Mouse (Mus musculus): ENCODE results near the gene Ppy. TPM values are rescaled to one million over a fixed set of nuclear protein-coding genes. Genes with fewer than 3 reads are reported as not detected.

Gene Ppy
- total and polyA plus RNA-seq, 2 experiments from 2014 or later, result not detected

- Histone ChIP-seq H3K9ac (replicated peaks; ENCODE audit: low read depth, low read length) (no peak overlapping the region), H3K27ac (ENCODE audit: low read depth) (no peak overlapping the region), H3K9me3 (replicated peaks; ENCODE audit: control insufficient read depth, low read length) (no peaks in the 10 kb centered on the region), H3K4me2 (ENCODE audit: low read depth, low read length) (peak overlapping the region; percentile 57), H3K36me3 (replicated peaks; ENCODE audit: control insufficient read depth, insufficient read depth, low read length) (no peaks in the 10 kb centered on the region), H3K4me1 (ENCODE audit: control insufficient read depth, insufficient read depth) (peaks cover 9% of the 10 kb centered on the region), H3K4me3 (ENCODE audit: low read depth, low read length) (peak overlapping the region; percentile 35), H3K27me3 (ENCODE audit: control insufficient read depth, insufficient read depth, low read length) (no peaks in the 10 kb centered on the region)
- TF ChIP-seq EP300 (IDR thresholded peaks at IDR 0.05; ENCODE audit: low read depth) (no peak), CTCF (IDR thresholded peaks at IDR 0.05; ENCODE audit: low read depth) (no peak)
- 1% methylated on average over 18 of the region's 18 CpGs for WGBS
- peak; percentile 69 for ATAC-seq (ENCODE audit: insufficient read depth, low read depth)
- DNase-seq (ENCODE audit: low spot score), result peak; percentile 39
Measured at GRCm38 (mm10) chr11:102082322-102082721, 18.8 kb downstream of the Ppy start.

- H3K27me3 ChIP-seq (ENCODE audit: control insufficient read depth, insufficient read depth, low read length), result no peaks in the 10 kb centered on the region
- no peak for TF ChIP-seq CTCF (IDR thresholded peaks at IDR 0.05; ENCODE audit: low read depth)
- no peak for TF ChIP-seq EP300 (IDR thresholded peaks at IDR 0.05; ENCODE audit: low read depth)
- H3K27ac ChIP-seq (ENCODE audit: low read depth), result no peak overlapping the region
- no peak overlapping the region for H3K9ac ChIP-seq (replicated peaks; ENCODE audit: low read depth, low read length)
- DNase-seq (ENCODE audit: low spot score) (no peak), ATAC-seq (ENCODE audit: insufficient read depth, low read depth) (no peak)
- H3K36me3 ChIP-seq (replicated peaks; ENCODE audit: control insufficient read depth, insufficient read depth, low read length), result no peaks in the 10 kb centered on the region
- 82% methylated on average over 14 of the region's 14 CpGs for WGBS
- no peak overlapping the region for H3K4me2 ChIP-seq (ENCODE audit: low read depth, low read length)
- H3K9me3 ChIP-seq (replicated peaks; ENCODE audit: control insufficient read depth, low read length), result no peaks in the 10 kb centered on the region
- H3K4me1 ChIP-seq (ENCODE audit: control insufficient read depth, insufficient read depth), result no peaks in the 10 kb centered on the region
- H3K4me3 ChIP-seq (ENCODE audit: low read depth, low read length), result no peak overlapping the region
Measured at GRCm38 (mm10) chr11:102073722-102074121, 27.4 kb downstream of the Ppy start.

- Histone ChIP-seq H3K4me2 (ENCODE audit: low read depth, low read length) (no peak overlapping the region), H3K9me3 (replicated peaks; ENCODE audit: control insufficient read depth, low read length) (no peaks in the 10 kb centered on the region), H3K4me3 (ENCODE audit: low read depth, low read length) (no peak overlapping the region), H3K27me3 (ENCODE audit: control insufficient read depth, insufficient read depth, low read length) (no peaks in the 10 kb centered on the region), H3K36me3 (replicated peaks; ENCODE audit: control insufficient read depth, insufficient read depth, low read length) (no peaks in the 10 kb centered on the region), H3K9ac (replicated peaks; ENCODE audit: low read depth, low read length) (no peak overlapping the region), H3K27ac (ENCODE audit: low read depth) (no peak overlapping the region), H3K4me1 (ENCODE audit: control insufficient read depth, insufficient read depth) (no peaks in the 10 kb centered on the region)
- 75% methylated on average over 5 of the region's 5 CpGs for WGBS
- TF ChIP-seq EP300 (IDR thresholded peaks at IDR 0.05; ENCODE audit: low read depth) (no peak), CTCF (IDR thresholded peaks at IDR 0.05; ENCODE audit: low read depth) (no peak)
- DNase-seq (ENCODE audit: low spot score) (no peak), ATAC-seq (ENCODE audit: insufficient read depth, low read depth) (no peak)
Measured at GRCm38 (mm10) chr11:102072729-102073128, 28.4 kb downstream of the Ppy start.

GRCm38 (mm10) chr11:102070426-102070825, 30.7 kb downstream of the Ppy start:
- TF ChIP-seq EP300 (IDR thresholded peaks at IDR 0.05; ENCODE audit: low read depth) (no peak), CTCF (IDR thresholded peaks at IDR 0.05; ENCODE audit: low read depth) (no peak)
- Histone ChIP-seq H3K9me3 (replicated peaks; ENCODE audit: control insufficient read depth, low read length) (no peaks in the 10 kb centered on the region), H3K9ac (replicated peaks; ENCODE audit: low read depth, low read length) (no peak overlapping the region), H3K4me2 (ENCODE audit: low read depth, low read length) (peak overlapping the region; percentile 26), H3K27ac (ENCODE audit: low read depth) (no peak overlapping the region), H3K4me3 (ENCODE audit: low read depth, low read length) (no peak overlapping the region), H3K36me3 (replicated peaks; ENCODE audit: control insufficient read depth, insufficient read depth, low read length) (no peaks in the 10 kb centered on the region), H3K4me1 (ENCODE audit: control insufficient read depth, insufficient read depth) (no peaks in the 10 kb centered on the region), H3K27me3 (ENCODE audit: control insufficient read depth, insufficient read depth, low read length) (no peaks in the 10 kb centered on the region)
- 3% methylated on average over 13 of the region's 13 CpGs for WGBS
- DNase-seq (ENCODE audit: low spot score) (peak; percentile 17), ATAC-seq (ENCODE audit: insufficient read depth, low read depth) (no peak; the same call in 1 of the 2 replicates)

- Histone ChIP-seq H3K36me3 (replicated peaks; ENCODE audit: control insufficient read depth, insufficient read depth, low read length) (no peaks in the 10 kb centered on the region), H3K27me3 (ENCODE audit: control insufficient read depth, insufficient read depth, low read length) (no peaks in the 10 kb centered on the region), H3K9ac (replicated peaks; ENCODE audit: low read depth, low read length) (no peak overlapping the region), H3K9me3 (replicated peaks; ENCODE audit: control insufficient read depth, low read length) (no peaks in the 10 kb centered on the region), H3K27ac (ENCODE audit: low read depth) (no peak overlapping the region), H3K4me2 (ENCODE audit: low read depth, low read length) (no peak overlapping the region), H3K4me3 (ENCODE audit: low read depth, low read length) (no peak overlapping the region), H3K4me1 (ENCODE audit: control insufficient read depth, insufficient read depth) (no peaks in the 10 kb centered on the region)
- DNase-seq (ENCODE audit: low spot score) (no peak), ATAC-seq (ENCODE audit: insufficient read depth, low read depth) (no peak)
- 67% methylated on average over 11 of the region's 11 CpGs for WGBS
- TF ChIP-seq EP300 (IDR thresholded peaks at IDR 0.05; ENCODE audit: low read depth), result no peak
- TF ChIP-seq CTCF (IDR thresholded peaks at IDR 0.05; ENCODE audit: low read depth), result no peak
Measured at GRCm38 (mm10) chr11:102069633-102070032, 31.5 kb downstream of the Ppy start.

- ATAC-seq (ENCODE audit: insufficient read depth, low read depth), result no peak
Measured at GRCm38 (mm10) chr11:102068969-102069368, 32.1 kb downstream of the Ppy start.

More at GRCm38 (mm10) chr11:102068969-102069368, 32.1 kb downstream of the Ppy start:
- no peak overlapping the region for H3K27ac ChIP-seq (ENCODE audit: low read depth)
- no peak overlapping the region for H3K4me3 ChIP-seq (ENCODE audit: low read depth, low read length)
- no peaks in the 10 kb centered on the region for H3K36me3 ChIP-seq (replicated peaks; ENCODE audit: control insufficient read depth, insufficient read depth, low read length)
- 55% methylated on average over 2 of the region's 2 CpGs for WGBS
- H3K27me3 ChIP-seq (ENCODE audit: control insufficient read depth, insufficient read depth, low read length), result no peaks in the 10 kb centered on the region
- H3K9ac ChIP-seq (replicated peaks; ENCODE audit: low read depth, low read length), result no peak overlapping the region
- H3K4me1 ChIP-seq (ENCODE audit: control insufficient read depth, insufficient read depth), result no peaks in the 10 kb centered on the region
- DNase-seq (ENCODE audit: low spot score), result no peak
- no peaks in the 10 kb centered on the region for H3K9me3 ChIP-seq (replicated peaks; ENCODE audit: control insufficient read depth, low read length)
- TF ChIP-seq CTCF (IDR thresholded peaks at IDR 0.05; ENCODE audit: low read depth) (peak; percentile 35), EP300 (IDR thresholded peaks at IDR 0.05; ENCODE audit: low read depth) (no peak)
- H3K4me2 ChIP-seq (ENCODE audit: low read depth, low read length), result no peak overlapping the region
